ENCODE assay signal across 9 mouse cellular contexts in genomic region chr2:73085669-73086304, GRCm38 (mm10).
DNase-seq lines count a peak whose midpoint lies in the region; ATAC-seq and TF ChIP-seq lines count a peak whose summit lies in the region.
"Had no signal": no experiment of that assay in that cellular context is flagged by ENCODE, and none has a peak within 500 bp of the region (broad histone marks: within the 10 kb centered on the region; RNA-seq: fewer than 3 reads in every experiment).

No protein-coding gene starts in this region.

- H3K27ac ChIP-seq in ES-E14 (ENCODE audit: insufficient read depth, low read depth, low read length, poor library complexity, severe bottlenecking): no peak overlapping the region
- H3K27ac ChIP-seq in kidney, embryonic 16.5 days (ENCODE audit: low read length): no peak overlapping the region
- H3K27ac ChIP-seq in lung, embryonic 15.5 days: peak overlapping the region; percentile 52
- H3K27ac ChIP-seq: macrophage had no signal

- peaks cover 6 to 11% of the 10 kb centered on the region in 2 experiments; a peak in 3 of 4 replicates for H3K4me1 ChIP-seq in ES-E14 (ENCODE audit: control insufficient read depth in 2 of 2, insufficient read depth in 2 of 2, low read length in 2 of 2, poor library complexity in 1 of 2)
- peaks cover 10% of the 10 kb centered on the region for H3K4me1 ChIP-seq in kidney, embryonic 16.5 days (ENCODE audit: insufficient read depth, low read length)
- H3K4me1 ChIP-seq in lung, embryonic 15.5 days: peaks cover 19% of the 10 kb centered on the region

- WGBS in kidney, embryonic 16.5 days: 32% methylated on average over 8 of the region's 8 CpGs
- WGBS in lung, embryonic 15.5 days: 14% methylated on average over 8 of the region's 8 CpGs

- peak; percentile 46; the same call in 1 of the 2 replicates for ATAC-seq in kidney, embryonic 16.5 days (ENCODE audit: low FRiP score, low TSS enrichment)
- ATAC-seq in lung, embryonic 15.5 days (ENCODE audit: borderline replicate concordance, extremely low read depth, low FRiP score, low TSS enrichment): peak; percentile 71; the same call in 1 of the 2 replicates

- H3K9ac ChIP-seq in ES-E14 (ENCODE audit: insufficient read depth, low read depth, low read length, poor library complexity, severe bottlenecking): no peak overlapping the region
- H3K9ac ChIP-seq in kidney, embryonic 16.5 days (replicated peaks; ENCODE audit: low read length): no peak overlapping the region
- H3K9ac ChIP-seq in lung, embryonic 15.5 days: no peak overlapping the region

- in situ Hi-C loops in ES-E14 (cut with MboI; ENCODE audit: low sequenced_read_pairs in 2 of 2, unreplicated experiment in 2 of 2): no loop called here

- H3K4me2 ChIP-seq in kidney, embryonic 16.5 days (replicated peaks; ENCODE audit: low read depth, low read length): no peak overlapping the region
- H3K4me2 ChIP-seq in lung, embryonic 15.5 days: no peak overlapping the region

- DNase-seq in ES-E14 (ENCODE audit: low read depth, low spot score): peak; percentile 42
- DNase-seq in ZHBTc4 (ENCODE audit: low read depth, low spot score): peak; percentile 83
- DNase-seq in heart, adult 9 months (ENCODE audit: low spot score in 2 of 2): peak; percentile 28 to 32
- DNase-seq in retina, postnatal 7 days (ENCODE audit: low read depth, low spot score): peak; percentile 16
- no peak for DNase-seq in testis, postnatal 10 days (ENCODE audit: low spot score)
- DNase-seq in urinary bladder, postnatal 10 days (ENCODE audit: low spot score): no peak

- no peaks in the 10 kb centered on the region for H3K9me3 ChIP-seq in ES-E14 (ENCODE audit: control insufficient read depth, insufficient read depth, low read depth, low read length)
- no peaks in the 10 kb centered on the region for H3K9me3 ChIP-seq in kidney, embryonic 16.5 days (ENCODE audit: low read length)
- no peaks in the 10 kb centered on the region for H3K9me3 ChIP-seq in lung, embryonic 15.5 days

- no peak overlapping the region for H3K4me3 ChIP-seq in ES-E14 (ENCODE audit: insufficient read depth in 1 of 2, low read depth in 1 of 2, low read length in 2 of 2, poor library complexity in 1 of 2, severe bottlenecking in 1 of 2)
- no peak overlapping the region for H3K4me3 ChIP-seq in kidney, embryonic 16.5 days (ENCODE audit: low read length)
- H3K4me3 ChIP-seq in lung, embryonic 15.5 days: no peak overlapping the region

- H3K27me3 ChIP-seq in kidney, embryonic 16.5 days (ENCODE audit: insufficient read depth, low read length): no peaks in the 10 kb centered on the region
- no peaks in the 10 kb centered on the region for H3K27me3 ChIP-seq in lung, embryonic 15.5 days

- H3K36me3 ChIP-seq in ES-E14 (ENCODE audit: control insufficient read depth, insufficient read depth, low read length, poor library complexity, severe bottlenecking): 0 out of 2 replicates have a peak, but pooled peaks cover 2% of the 10 kb centered on the region
- H3K36me3 ChIP-seq in kidney, embryonic 16.5 days (ENCODE audit: insufficient read depth, low read length): no peaks in the 10 kb centered on the region
- H3K36me3 ChIP-seq in lung, embryonic 15.5 days: no peaks in the 10 kb centered on the region

TF ChIP-seq in ES-E14, 5 proteins besides CTCF, POLR2A, EP300 and RAD21:
- no peak for TF ChIP-seq MAFK (IDR thresholded peaks at IDR 0.05; ENCODE audit: insufficient read depth, low read depth, low read length)
- no peak for TF ChIP-seq ZC3H11A (IDR thresholded peaks at IDR 0.05; ENCODE audit: borderline replicate concordance, low read depth, low read length)
- TF ChIP-seq HCFC1 (IDR thresholded peaks at IDR 0.05; ENCODE audit: borderline replicate concordance, insufficient read depth, low read length): no peak
- TF ChIP-seq ZNF384 (IDR thresholded peaks at IDR 0.05; ENCODE audit: low read depth, low read length): no peak
- TF ChIP-seq CHD2 (IDR thresholded peaks at IDR 0.05; ENCODE audit: low read depth, low read length): no peak

Comparison
In these comparisons a context has a peak if more than half of its experiments do, and no peak if none do; other contexts are left out.
1. DNase-seq: peak in ES-E14 (single experiment), ZHBTc4 (single experiment), heart, adult 9 months (2 of 2) and retina, postnatal 7 days (single experiment); none in testis, postnatal 10 days (single experiment) and urinary bladder, postnatal 10 days (single experiment).